Mouse (Mus musculus) layer of hippocampus, adult 2 months (tissue): ENCODE measurements around the gene Xrcc3. TPM values are rescaled to one million over a fixed set of nuclear protein-coding genes. Genes with fewer than 3 reads are reported as not detected.

ENCODE experiments used
- DNase-seq, 2 experiments: peaks; one replicate each; pipeline ENCODE4 v3.0.0; 2022; ENCODE audit warnings: low spot score in 2 of 2
- H3K27ac ChIP-seq: fragments of 200-600 bp; 2 replicates; pipeline ENCODE4 v1.8.1; 2022
- H3K4me3 ChIP-seq: fragments of 200-600 bp; 2 replicates; pipeline ENCODE4 v1.8.1; 2022; ENCODE audit warnings: mild to moderate bottlenecking
- CTCF ChIP-seq: fragments of 200-600 bp; conservative IDR thresholded peaks from 2 replicates; pipeline ENCODE4 v1.8.1; 2022; ENCODE audit warnings: antibody characterized with exemption, mild to moderate bottlenecking, moderate library complexity
- total RNA-seq, 2 experiments: library from RNA; stranded (reverse); gene quantifications; 2 replicates each; pipeline ENCODE4 v1.2.3; 2021

Gene Xrcc3
- total RNA-seq, 2 experiments from 2014 or later = 3.2 to 4.2 TPM

GRCm38 (mm10) chr12:111759176-111760061, 54.3 kb downstream of the Xrcc3 start:
- Histone ChIP-seq H3K27ac (peak overlapping the region; percentile 100), H3K4me3 (peak overlapping the region; percentile 72)
- DNase-seq = no peak
- no peak for TF ChIP-seq CTCF

DNA sequence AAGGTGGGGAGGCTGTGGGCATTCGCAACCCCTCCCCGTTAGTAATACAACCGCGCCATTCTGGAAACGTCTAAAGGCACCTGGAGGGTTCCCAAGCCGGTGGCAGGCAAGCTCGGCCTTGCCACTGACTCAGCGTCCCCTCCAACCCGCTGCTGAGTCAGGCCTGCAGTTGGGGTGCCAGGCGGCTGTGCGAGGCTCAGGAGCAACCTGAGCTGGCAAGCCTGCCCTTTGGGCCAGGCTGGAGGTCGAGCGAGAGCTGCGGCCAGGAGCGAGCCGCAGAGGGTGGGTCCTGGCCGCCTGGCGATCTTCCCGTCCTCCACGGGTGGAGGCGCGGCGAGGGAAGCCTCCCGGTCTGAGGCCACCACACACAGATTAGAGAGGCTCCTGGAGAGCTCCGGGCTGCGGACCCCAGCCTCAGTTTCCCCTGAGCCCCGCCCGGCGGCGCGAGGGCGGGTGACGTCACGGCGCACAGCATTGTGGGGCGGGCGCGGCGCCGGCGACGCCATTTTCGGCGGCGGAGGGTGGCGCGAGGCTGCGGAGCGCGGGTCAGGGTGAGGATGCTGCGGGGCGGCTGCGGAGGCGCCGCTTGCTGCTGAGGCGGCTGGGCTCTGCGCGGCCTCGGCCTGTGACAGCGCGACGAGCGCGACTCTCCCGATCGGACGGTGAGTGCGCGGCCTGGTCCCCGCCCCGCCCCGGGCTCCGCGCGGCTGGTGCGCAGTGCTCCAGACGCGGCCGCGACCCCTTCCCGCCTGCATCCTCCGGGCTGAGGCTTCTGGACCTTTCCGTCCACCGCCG, 55.1 kb downstream of the Xrcc3 start, which contains the start of gene Klc1:
Gene Klc1, plus strand, starts transcription at position 469 of the 795 bp plus-strand sequence.
- H3K4me3 ChIP-seq = peak within 1 kb of the TSS; percentile 72
- H3K27ac ChIP-seq = peak within 1 kb of the TSS; percentile 100
- peak; percentile 61 to 82 for DNase-seq
- no peak for TF ChIP-seq CTCF

DNA sequence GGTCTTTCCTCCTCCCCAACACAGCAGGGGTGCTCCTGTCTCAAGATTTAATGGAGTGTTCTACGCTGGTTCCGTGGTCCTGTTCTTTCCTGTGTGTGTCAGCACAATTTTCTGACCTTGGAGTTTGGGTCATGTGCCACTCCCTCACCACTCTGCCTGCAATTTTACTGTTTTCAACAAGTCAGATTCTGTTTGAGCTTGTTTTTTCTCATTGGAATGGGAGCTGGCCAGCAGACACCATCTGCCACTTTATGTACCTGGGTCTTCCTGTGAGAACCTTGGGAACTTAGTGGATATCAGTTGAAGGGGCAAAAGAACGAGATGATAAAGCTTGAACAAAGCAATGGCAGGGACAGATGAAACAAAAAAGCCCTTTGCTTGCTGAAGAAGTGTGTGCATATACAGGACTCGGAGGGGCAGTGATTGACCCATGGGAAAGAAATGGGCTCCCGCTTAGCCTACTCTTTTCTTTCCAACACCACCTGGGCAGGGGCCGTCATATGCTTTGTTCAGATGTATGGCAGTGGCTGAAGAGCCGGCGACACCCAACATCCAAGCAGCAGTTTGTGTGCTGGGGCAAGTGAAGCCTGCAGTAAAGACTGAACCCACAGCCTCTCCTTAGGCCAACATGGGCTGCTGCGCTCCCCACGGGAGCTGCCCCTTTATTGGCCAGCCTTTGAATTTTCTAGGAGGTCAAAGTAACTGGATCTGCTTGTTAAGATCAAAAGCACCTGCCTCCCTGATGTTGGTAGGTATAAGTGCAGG, 55.9 kb downstream of the Xrcc3 start:
- H3K27ac ChIP-seq = peak overlapping the region; percentile 100
- no peak for TF ChIP-seq CTCF
- H3K4me3 ChIP-seq = peak overlapping the region; percentile 72
- DNase-seq = no peak

GRCm38 (mm10) chr12:111756698-111757082, 57.0 kb downstream of the Xrcc3 start:
- H3K4me3 ChIP-seq = no peak overlapping the region
- TF ChIP-seq CTCF = no peak
- no peak for DNase-seq
- no peak overlapping the region for H3K27ac ChIP-seq

- no peak overlapping the region for H3K4me3 ChIP-seq
- TF ChIP-seq CTCF = no peak
- H3K27ac ChIP-seq = no peak overlapping the region
- no peak for DNase-seq
These were observed 57.5 kb downstream of the Xrcc3 start for GRCm38 (mm10) chr12:111756082-111756697.

- DNase-seq = no peak
- Histone ChIP-seq H3K27ac (no peak overlapping the region), H3K4me3 (no peak overlapping the region)
- TF ChIP-seq CTCF = no peak
These were observed 58.4 kb downstream of the Xrcc3 start for GRCm38 (mm10) chr12:111755231-111755630.

DNA sequence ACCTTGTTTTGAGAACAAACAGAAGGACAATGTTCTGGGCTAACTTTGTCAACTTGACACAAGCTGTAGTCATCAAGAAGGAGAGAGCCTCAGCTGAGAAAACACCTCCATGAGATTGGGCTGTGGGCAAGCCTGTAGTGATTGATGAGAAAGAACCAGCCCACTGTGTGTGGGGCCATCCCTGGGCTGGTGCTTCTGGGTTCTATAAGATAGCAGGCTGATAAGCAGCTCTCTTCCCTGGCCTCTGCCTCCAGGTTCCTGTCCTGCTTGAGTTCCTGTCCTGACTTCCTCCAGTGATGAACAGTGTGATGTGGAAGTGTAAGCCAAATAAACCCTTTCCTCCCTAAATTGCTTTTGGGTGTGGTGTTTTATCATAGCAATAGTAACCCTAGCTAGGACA, 59.0 kb downstream of the Xrcc3 start:
- H3K27ac ChIP-seq = no peak overlapping the region
- H3K4me3 ChIP-seq = no peak overlapping the region
- TF ChIP-seq CTCF = no peak
- DNase-seq = no peak

- no peak for TF ChIP-seq CTCF
- Histone ChIP-seq H3K27ac (peak overlapping the region; percentile 39; the same call in 1 of the 2 replicates), H3K4me3 (no peak overlapping the region)
- DNase-seq = no peak
These were observed 60.3 kb downstream of the Xrcc3 start for GRCm38 (mm10) chr12:111753347-111753746.

Other genes with a start within 250 kb of the Xrcc3 start
- 100 to 1,000 TPM; 108 to 110 TPM for gene Mark3, start 239.3 kb downstream of the Xrcc3 start, total RNA-seq
- gene Ckb, start 141.5 kb downstream of the Xrcc3 start, total RNA-seq = 1,000 to 10,000 TPM; 1,228 to 1,237 TPM
- 10 to 100 TPM; 16.7 to 18.0 TPM for gene Trmt61a, start 135.8 kb downstream of the Xrcc3 start, total RNA-seq
- 10 to 100 TPM; 50.6 to 50.9 TPM for gene Bag5, start 100.6 kb downstream of the Xrcc3 start, total RNA-seq
- 10 to 100 TPM; 35.7 to 36.8 TPM for gene Apopt1, start 100.6 kb downstream of the Xrcc3 start, total RNA-seq
- 100 to 1,000 TPM; 654 to 684 TPM for gene Klc1, start 55.0 kb downstream of the Xrcc3 start, total RNA-seq
- gene Zfyve21, start 297 bp upstream of the Xrcc3 start, total RNA-seq = 10 to 100 TPM; 20.0 to 20.6 TPM
- 100 to 1,000 TPM; 101 to 106 TPM for gene Ppp1r13b, start 94.2 kb upstream of the Xrcc3 start, total RNA-seq
- 100 to 1,000 TPM; 331 to 353 TPM for gene Atp5mpl, start 153.1 kb upstream of the Xrcc3 start, total RNA-seq
- gene Tdrd9, start 157.7 kb upstream of the Xrcc3 start, total RNA-seq = under 1 TPM in 1 of 2 experiments, not detected in 1; 0.44 TPM
- gene Rd3l, start 167.4 kb upstream of the Xrcc3 start, total RNA-seq = not detected